Mouse (Mus musculus): ENCODE measurements at regions not wholly inside any gene's neighbourhood (a gene's known extent, or its start where the extent isn't known, plus 50 kb on each side); places are given as distances from the start of the nearest gene placed in this dataset.

- no peak for DNase-seq
These were observed 109.9 kb downstream of the Sec23a start for GRCm38 (mm10) chr12:58901931-58902330.

- no peak for DNase-seq
These were observed 136.0 kb downstream of the Sec23a start for GRCm38 (mm10) chr12:58875808-58876207.

- no peak for DNase-seq
These were observed 139.4 kb downstream of the Sec23a start for GRCm38 (mm10) chr12:58872465-58872864.

GRCm38 (mm10) chr12:58856498-58856897 is 155.3 kb downstream of the Sec23a start:
- no peak for DNase-seq

- DNase-seq = no peak
These were observed 160.0 kb downstream of the Sec23a start for GRCm38 (mm10) chr12:58851677-58852385.

- no peak for DNase-seq
These were observed 182.2 kb downstream of the Sec23a start for GRCm38 (mm10) chr12:58829656-58830055.

GRCm38 (mm10) chr12:58827864-58828263 is 184.0 kb downstream of the Sec23a start:
- DNase-seq = no peak

- no peak for DNase-seq
These were observed 186.5 kb downstream of the Sec23a start for GRCm38 (mm10) chr12:58825139-58825921.

- no peak for DNase-seq
These were observed 188.8 kb downstream of the Sec23a start for GRCm38 (mm10) chr12:58822971-58823370.

- peak; percentile 16 for DNase-seq
These were observed 207.7 kb downstream of the Sec23a start for GRCm38 (mm10) chr12:58804068-58804467.

GRCm38 (mm10) chr12:58802410-58802809 is 209.4 kb downstream of the Sec23a start:
- peak; percentile 91 for DNase-seq
